Mouse (Mus musculus): ENCODE measurements around the gene Pga5. TPM values are rescaled to one million over a fixed set of nuclear protein-coding genes. Genes with fewer than 3 reads are reported as not detected.

Gene Pga5
- polyA plus RNA-seq, 1 experiment from 2014 or later: not detected

Other genes starting within 250 kb of the Pga5 start
- 0.09 to 0.19 TPM in 2 of 3 replicates, not detected in the other for gene Lrrc10b, start 220.6 kb downstream of the Pga5 start, polyA plus RNA-seq (2018)
- gene Ppp1r32, start 195.1 kb downstream of the Pga5 start, polyA plus RNA-seq (2018): 0.19 TPM in 1 of 3 replicates, not detected in the others
- gene Cpsf7, start 152.8 kb downstream of the Pga5 start, polyA plus RNA-seq (2018): 23.4 to 32.9 TPM (median 25.6 TPM) in 3 replicates
- 47.5 to 57.7 TPM (median 49.5 TPM) in 3 replicates for gene Sdhaf2, start 151.9 kb downstream of the Pga5 start, polyA plus RNA-seq (2018)
- 1.4 to 5.1 TPM (median 2.8 TPM) in 3 replicates for gene Tmem216, start 121.8 kb downstream of the Pga5 start, polyA plus RNA-seq (2018)
- gene Cyb561a3, start 100.9 kb downstream of the Pga5 start, polyA plus RNA-seq (2018): 12.4 to 32.0 TPM (median 13.9 TPM) in 3 replicates
- 3.3 to 5.6 TPM (median 3.4 TPM) in 3 replicates for gene Tmem138, start 100.7 kb downstream of the Pga5 start, polyA plus RNA-seq (2018)
- 113 to 146 TPM (median 129 TPM) in 3 replicates for gene Ddb1, start 72.7 kb downstream of the Pga5 start, polyA plus RNA-seq (2018)
- gene Tkfc, start 72.4 kb downstream of the Pga5 start, polyA plus RNA-seq (2018): 5.9 to 8.3 TPM (median 7.5 TPM) in 3 replicates
- gene Vwce, start 43.9 kb downstream of the Pga5 start, polyA plus RNA-seq (2018): not detected in 3 replicates
- gene Vps37c, start 10.7 kb upstream of the Pga5 start, polyA plus RNA-seq (2018): 24.0 to 32.2 TPM (median 24.1 TPM) in 3 replicates
- 0.20 to 0.54 TPM (median 0.42 TPM) in 3 replicates for gene Cd5, start 60.9 kb upstream of the Pga5 start, polyA plus RNA-seq (2018)
- 0.06 to 0.12 TPM in 2 of 3 replicates, not detected in the other for gene Cd6, start 152.0 kb upstream of the Pga5 start, polyA plus RNA-seq (2018)
- 344 to 583 TPM (median 414 TPM) in 3 replicates for gene Slc15a3, start 161.7 kb upstream of the Pga5 start, polyA plus RNA-seq (2018)
- 6.0 to 22.3 TPM (median 10.1 TPM) in 3 replicates for gene Tmem132a, start 191.9 kb upstream of the Pga5 start, polyA plus RNA-seq (2018)
- 30.6 to 77.7 TPM (median 50.2 TPM) in 3 replicates for gene Tmem109, start 203.9 kb upstream of the Pga5 start, polyA plus RNA-seq (2018)
- gene Prpf19, start 217.2 kb upstream of the Pga5 start, polyA plus RNA-seq (2018): 43.4 to 93.2 TPM (median 51.6 TPM) in 3 replicates
- gene Zp1, start 242.6 kb upstream of the Pga5 start, polyA plus RNA-seq (2018): not detected in 3 replicates

All from macrophage (primary cell).